Mouse (Mus musculus) left cerebral cortex, postnatal 25 days (tissue): ENCODE measurements around the gene Gm5483. TPM values are rescaled to one million over a fixed set of nuclear protein-coding genes. Genes with fewer than 3 reads are reported as not detected.
"Not testable (repeated sequence)": the region's sequence is repeated elsewhere in the genome, so short reads cannot be mapped to it uniquely, and the experiment has no call there.

Experiments used
- DNase-seq, 2 experiments: peaks; one replicate each; pipeline ENCODE4 v3.0.0; 2022; ENCODE audit warnings: low spot score in 2 of 2, mixed read lengths in 1 of 2
- intact Hi-C: fragments of 180-260 bp; cut with DNase I; formaldehyde crosslinking; loops from one replicate; pipeline ENCODE4 v1.15.1; 2025
- total RNA-seq, 2 experiments: library from RNA; stranded (reverse); gene quantifications; 2 replicates each; pipeline ENCODE4 v1.2.3; 2021

Gm5483 gene
- not detected for total RNA-seq

GRCm38 (mm10) chr16:36183912-36184311 lies at the start of gene Gm5483:
Gene Gm5483 (plus strand): TSS chr16:36184212.
- intact Hi-C loops, DNase-seq: not testable (repeated sequence)

GRCm38 (mm10) chr16:36138201-36138600 lies 45.8 kb upstream of the Gm5483 start:
- intact Hi-C loops = no loop called here
- no peak for DNase-seq

- DNase-seq = no peak
- intact Hi-C loops = no loop called here
Measured at GRCm38 (mm10) chr16:36156402-36156975, 27.5 kb upstream of the Gm5483 start, which contains the start of gene Stfa2l1. Gene Stfa2l1 (plus strand): TSS chr16:36156811.

DNA sequence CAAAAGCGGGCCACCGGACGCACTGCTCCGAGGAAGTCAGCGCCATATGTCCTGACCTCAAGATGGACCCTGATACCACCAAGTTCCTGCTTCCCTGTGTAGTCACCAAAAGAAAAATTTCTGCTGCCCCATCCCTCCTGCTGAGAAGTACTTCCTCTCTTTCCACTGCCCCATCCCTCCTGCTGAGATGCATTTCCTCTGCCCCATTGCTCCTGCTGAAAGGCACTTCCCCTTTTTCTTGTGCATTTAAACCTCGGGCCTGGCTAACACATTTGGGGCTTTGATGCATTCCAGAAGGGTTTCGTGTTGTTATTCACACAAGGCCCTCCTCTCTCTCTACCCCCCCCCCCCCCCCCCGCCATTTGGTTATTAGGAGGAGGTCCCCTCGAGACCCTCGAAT lies 16.2 kb upstream of the Gm5483 start:
- intact Hi-C loops, DNase-seq: not testable (repeated sequence)

- intact Hi-C loops = no loop called here
- DNase-seq = no peak
Measured at GRCm38 (mm10) chr16:36176108-36176507, 7.9 kb upstream of the Gm5483 start.

- DNase-seq = no peak
- intact Hi-C loops = no loop called here
Measured at GRCm38 (mm10) chr16:36179910-36180309, 4.1 kb upstream of the Gm5483 start.

- DNase-seq = no peak
- intact Hi-C loops = no loop called here
Measured at GRCm38 (mm10) chr16:36199226-36199625, 15.2 kb downstream of the Gm5483 start.

DNA sequence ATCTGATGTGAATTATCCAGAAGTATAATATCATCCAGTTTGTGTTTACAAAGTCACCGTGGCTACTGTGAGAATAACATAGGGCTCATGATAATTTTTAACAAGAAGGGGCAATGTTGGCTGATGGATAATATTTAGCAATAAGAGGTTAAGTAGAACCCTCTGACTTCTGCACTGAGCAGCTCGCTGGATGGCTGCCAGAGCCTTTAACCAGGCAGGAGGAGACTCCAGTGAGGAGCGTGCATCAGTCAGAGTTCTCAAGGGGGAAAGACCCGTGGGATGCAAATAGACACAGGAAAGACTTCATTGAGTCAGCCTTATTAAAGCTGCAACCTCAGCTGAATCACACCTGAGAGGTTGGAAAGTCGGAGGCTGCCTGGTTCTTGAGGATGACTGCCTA lies 19.8 kb downstream of the Gm5483 start:
- intact Hi-C loops = no loop called here
- no peak for DNase-seq

GRCm38 (mm10) chr16:36205684-36206083 lies 21.7 kb downstream of the Gm5483 start:
- not testable (repeated sequence) for DNase-seq

DNA sequence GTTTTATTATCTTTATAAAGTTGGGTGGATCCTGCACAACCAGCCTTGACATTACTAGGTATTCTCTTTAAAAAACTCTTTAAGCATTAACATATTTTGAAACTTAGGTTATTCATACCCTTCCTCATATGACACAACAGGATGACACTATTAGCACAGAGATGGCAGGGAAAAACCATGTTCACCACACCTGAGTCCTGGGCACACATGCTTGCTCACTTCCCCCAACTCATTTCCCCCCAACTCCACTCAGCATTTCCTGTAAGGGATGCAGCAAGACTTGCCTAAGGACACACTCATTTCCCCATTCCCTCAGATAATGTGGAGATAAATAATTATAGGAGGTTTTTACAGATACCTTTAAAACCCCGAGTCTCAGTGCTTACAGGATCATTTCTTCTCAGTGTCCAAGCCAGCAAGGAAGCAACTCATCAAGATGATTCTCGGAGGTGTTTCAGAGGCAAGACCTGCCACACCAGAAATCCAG lies 26.0 kb downstream of the Gm5483 start, which contains the start of gene Gm5416:
TSS of gene Gm5416 (plus strand) at position 437 of the 487 bp plus-strand sequence.
- no peak for DNase-seq
- intact Hi-C loops = no loop called here

More at GRCm38 (mm10) chr16:36205684-36206083, 21.7 kb downstream of the Gm5483 start:
- intact Hi-C loops = not testable (repeated sequence)

DNA sequence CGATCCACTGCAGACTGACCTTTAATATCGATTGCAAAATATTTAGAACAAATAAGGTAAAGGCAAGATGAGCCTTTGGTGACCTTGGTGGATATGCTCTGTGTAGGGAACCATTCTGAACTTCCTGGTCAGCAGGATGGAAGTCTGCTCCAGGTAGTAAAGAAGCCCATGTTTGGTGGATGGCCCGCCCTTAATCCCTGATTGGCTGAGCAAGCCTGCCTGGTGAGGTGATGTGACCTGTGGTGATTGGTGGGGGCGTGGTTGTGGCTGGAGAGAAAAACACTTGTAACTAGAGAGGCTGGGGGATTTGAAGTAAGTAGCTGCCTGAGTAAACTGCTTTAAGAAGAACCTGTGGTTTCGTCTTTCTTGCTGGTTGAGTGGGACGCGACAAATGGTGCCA lies 37.2 kb downstream of the Gm5483 start, which contains the start of gene 2010005H15Rik:
TSS of gene 2010005H15Rik (plus strand) at position 301 of the 400 bp plus-strand sequence.
- intact Hi-C loops, DNase-seq: not testable (repeated sequence)

Other genes with a start within 250 kb of the Gm5483 start
- gene Parp9, start 245.7 kb upstream of the Gm5483 start, total RNA-seq = 1 to 10 TPM; 2.6 TPM
- gene Dtx3l, start 245.1 kb upstream of the Gm5483 start, total RNA-seq = 1 to 10 TPM; 2.9 to 3.5 TPM
- gene Kpna1, start 205.5 kb upstream of the Gm5483 start, total RNA-seq = 100 to 1,000 TPM; 126 to 145 TPM
- 1 to 10 TPM; 4.2 to 4.8 TPM for gene Wdr5b, start 143.0 kb upstream of the Gm5483 start, total RNA-seq
- 10 to 100 TPM; 70.3 to 71.3 TPM for gene Fam162a, start 112.6 kb upstream of the Gm5483 start, total RNA-seq
- 10 to 100 TPM; 14.0 to 19.8 TPM for gene Ccdc58, start 112.5 kb upstream of the Gm5483 start, total RNA-seq
- gene Csta1, start 53.0 kb upstream of the Gm5483 start, total RNA-seq = not detected
- not detected for gene Stfa2l1, start 27.4 kb upstream of the Gm5483 start, total RNA-seq
- gene Gm5416, start 26.2 kb downstream of the Gm5483 start, total RNA-seq = not detected
- gene 2010005H15Rik, start 37.3 kb downstream of the Gm5483 start, total RNA-seq = not detected
- gene Stfa1, start 92.7 kb downstream of the Gm5483 start, total RNA-seq = not detected
- not detected for gene BC117090, start 150.1 kb downstream of the Gm5483 start, total RNA-seq
- gene BC100530, start 183.5 kb downstream of the Gm5483 start, total RNA-seq = not detected
- gene Stfa2, start 224.2 kb downstream of the Gm5483 start, total RNA-seq = not detected